Mouse (Mus musculus): ENCODE data around the gene Hdac1. TPM values are rescaled to one million over a fixed set of nuclear protein-coding genes. Genes with fewer than 3 reads are reported as not detected.

Gene Hdac1
- total RNA-seq, 2 experiments from 2014 or later: 45.0 to 46.4 TPM

GRCm38 (mm10) chr4:129510723-129511412 lies 31.6 kb downstream of the Hdac1 start:
- no peak for DNase-seq

DNA sequence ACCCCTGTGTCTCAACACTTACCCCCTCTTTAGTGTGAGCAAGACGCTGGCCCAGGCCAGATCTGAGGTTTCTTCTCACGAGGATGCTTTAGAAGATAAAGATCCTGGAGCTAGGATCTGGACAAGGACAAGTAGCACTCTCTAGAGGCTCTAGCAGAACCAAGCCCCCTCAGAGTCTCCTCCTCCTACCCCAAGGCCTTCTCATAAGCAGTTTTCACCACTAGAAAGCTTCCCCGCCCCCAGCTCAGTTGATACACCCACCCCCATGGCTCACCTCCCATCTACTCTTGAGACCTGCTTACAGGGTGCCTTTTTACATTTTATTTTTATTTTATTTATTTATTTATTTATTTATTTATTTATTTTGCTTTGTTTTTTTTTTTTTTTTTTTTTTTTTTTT lies 32.9 kb downstream of the Hdac1 start:
- no peak for DNase-seq

GRCm38 (mm10) chr4:129508834-129509600 lies 33.5 kb downstream of the Hdac1 start:
- no peak for DNase-seq

GRCm38 (mm10) chr4:129508237-129508515 lies 34.3 kb downstream of the Hdac1 start:
- peak; percentile 53 for DNase-seq

GRCm38 (mm10) chr4:129507434-129508236 lies 34.9 kb downstream of the Hdac1 start:
- DNase-seq: no peak

- DNase-seq: no peak
These were observed 37.0 kb downstream of the Hdac1 start for GRCm38 (mm10) chr4:129505511-129505910.

DNA sequence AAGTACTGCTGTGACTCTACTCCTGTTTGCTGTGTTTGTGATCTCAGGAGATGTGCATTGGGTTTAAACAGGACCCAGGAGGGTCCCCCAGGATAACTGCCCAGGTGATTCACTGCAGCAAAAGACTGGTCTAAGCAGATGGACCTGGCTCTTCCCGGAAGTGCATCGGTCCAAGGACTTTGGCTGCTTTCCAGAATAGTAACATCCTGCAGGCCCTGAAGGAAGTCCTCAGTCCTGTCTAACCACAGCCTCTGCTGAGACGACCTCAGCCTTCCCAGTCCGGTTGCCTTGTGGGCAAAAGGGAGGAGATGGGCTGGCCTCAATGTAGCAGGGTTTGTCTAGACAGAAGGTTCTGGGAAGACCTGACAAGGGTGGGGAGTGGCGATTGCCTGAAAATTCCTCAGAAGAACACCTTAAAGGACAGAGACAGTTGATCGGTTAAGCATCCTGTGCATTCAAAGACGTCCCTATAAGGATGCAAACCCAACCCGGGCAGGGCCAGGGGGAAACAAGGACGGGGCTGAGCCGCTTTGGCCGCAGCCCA lies 39.5 kb downstream of the Hdac1 start:
- DNase-seq: no peak

DNA sequence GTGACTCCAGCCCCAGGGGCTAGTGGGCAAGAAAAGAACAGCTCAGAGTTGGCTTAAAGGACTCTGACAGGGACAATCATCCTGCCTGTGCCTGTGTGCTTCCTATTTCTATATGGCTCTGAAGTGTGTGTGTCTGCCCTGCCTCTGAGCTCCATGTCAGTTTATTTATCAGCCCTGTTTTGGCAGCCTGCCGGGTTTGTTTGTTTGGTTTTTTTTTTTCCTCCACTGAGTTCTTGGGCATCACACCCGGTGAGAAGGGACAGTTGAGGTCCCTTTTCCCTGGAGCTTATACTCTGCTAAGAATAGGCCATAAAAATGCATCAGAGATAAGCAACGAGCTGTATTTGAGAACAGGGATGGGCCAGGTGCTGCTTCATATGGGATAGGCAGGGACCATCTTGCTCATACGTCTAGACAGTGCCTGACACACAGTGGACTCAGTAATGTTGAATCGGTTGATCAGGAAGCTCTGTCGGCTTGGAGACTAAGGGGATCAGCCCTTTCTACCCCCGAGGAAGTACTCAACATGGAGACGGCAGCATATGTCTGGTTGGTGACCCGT lies 40.1 kb downstream of the Hdac1 start:
- no peak for DNase-seq

DNA sequence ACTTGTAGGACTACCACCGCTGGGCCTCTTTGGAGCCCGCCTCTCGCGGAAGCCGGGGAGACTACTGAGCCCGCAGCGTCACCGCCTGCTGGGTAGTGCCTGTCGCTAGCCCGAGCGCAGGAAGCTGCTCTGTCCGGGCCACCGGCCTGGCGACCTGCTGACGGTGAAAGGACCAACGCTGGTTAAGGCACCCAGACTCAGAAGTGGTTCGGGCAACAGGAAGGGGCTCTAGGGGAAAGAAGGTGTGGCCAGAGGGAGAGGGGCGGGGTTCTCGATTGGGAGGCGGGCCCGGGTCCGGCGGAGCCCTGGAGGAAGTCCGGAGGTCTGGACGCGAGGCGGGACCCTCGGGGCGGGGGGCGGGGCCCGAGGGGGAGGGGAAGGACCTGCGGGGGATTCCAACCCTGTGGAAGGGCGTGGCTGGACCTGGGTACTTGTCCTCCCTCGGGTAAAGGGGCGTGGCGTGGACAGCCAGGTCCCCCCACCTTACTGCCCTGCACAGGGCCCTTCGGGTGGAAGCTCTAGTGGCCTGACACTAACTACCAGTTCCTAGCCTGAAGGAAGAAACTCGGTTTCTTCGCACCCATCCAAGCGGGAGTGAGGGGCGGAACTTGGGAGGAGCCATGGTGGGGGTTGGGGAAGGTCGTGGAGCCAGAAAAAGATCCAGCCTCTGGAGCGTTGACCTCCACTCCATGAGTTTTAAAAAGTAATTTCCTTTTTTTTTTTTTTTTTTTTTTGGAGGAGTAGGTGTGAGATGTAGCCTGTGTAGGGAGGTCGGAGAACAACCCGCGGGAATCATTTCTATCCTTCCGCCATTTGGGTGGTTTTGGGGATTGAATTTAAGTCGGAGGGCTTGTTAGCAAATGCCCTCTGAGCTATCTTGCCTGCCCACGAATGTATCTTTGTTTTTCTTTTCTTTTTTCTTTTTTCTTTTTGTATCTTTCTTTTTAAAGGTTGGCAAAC lies 41.6 kb downstream of the Hdac1 start:
- peak; percentile 92 for DNase-seq

DNA sequence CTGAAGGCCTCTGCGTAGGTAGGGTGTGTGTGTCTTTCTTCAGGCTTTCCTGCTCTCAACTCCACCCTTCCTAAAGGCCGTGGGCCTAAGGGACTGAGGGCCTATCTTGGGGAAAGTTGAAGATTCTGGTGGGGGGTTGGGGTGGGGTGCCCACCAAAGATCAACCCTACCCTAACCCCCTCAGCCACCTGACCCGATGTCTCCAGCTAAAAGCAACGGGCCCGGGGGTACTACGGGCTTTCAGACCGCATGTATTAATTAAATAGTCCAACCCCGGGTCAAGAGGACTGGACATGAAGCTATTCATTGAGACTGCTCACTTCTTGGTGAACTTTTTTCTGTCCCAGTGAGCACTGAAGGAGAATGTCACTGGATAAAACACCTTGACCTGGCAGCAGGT lies 42.5 kb downstream of the Hdac1 start:
- no peak for DNase-seq

- no peak for DNase-seq
These were observed 43.6 kb downstream of the Hdac1 start for GRCm38 (mm10) chr4:129498941-129499340.

GRCm38 (mm10) chr4:129496631-129497030 lies 45.9 kb downstream of the Hdac1 start:
- no peak for DNase-seq

GRCm38 (mm10) chr4:129495672-129496562 lies 46.6 kb downstream of the Hdac1 start:
- DNase-seq: no peak

- no peak for DNase-seq
These were observed 47.8 kb downstream of the Hdac1 start for GRCm38 (mm10) chr4:129494681-129495080.

DNA sequence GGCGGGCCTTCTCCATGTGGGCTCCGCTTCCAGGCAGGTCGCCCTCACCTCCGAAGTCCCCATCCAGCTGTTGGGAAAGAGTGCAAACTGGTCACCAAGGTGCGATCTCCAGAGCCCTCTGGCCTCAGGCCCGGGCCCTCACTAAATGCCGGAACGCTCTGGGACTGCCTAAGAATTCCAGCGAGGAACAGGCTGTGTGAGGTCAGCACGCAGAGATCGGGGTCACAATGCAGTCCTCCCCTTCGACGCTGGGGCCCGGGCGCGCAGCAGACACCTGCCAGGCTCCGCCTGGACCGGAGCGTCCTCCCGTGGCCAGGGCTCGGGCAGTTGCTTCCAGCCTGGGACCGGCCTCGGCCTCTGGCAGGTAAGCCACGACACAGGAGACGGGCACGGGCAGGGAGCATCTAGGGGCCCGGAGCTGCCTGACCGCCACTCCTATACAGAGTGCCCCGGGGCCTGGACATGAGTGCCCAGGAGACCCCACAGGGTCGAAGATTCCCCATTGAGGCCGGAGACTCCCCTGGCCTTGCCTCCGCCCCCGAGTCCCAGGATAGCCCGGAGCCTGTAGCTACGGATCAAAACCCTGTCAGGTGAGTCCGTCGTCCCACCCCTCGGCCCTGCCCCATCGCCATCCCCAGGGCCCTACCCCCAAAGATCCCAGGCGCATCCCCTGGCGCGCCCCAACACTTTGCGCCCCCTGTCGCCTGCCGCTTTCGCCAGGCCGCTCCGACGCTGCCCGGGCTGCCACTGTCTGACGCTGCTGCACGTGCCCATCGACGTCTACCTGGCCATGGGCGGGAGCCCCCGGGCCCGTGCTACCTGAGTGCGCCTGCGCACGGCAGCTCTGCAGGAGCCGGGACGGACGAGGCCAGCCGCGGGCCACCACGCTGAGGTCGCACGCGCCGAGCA lies 51.3 kb downstream of the Hdac1 start, which contains the start of the genes Tssk3 and Fam229a:
Gene Tssk3, minus strand, starts transcription at position 51 of the 909 bp plus-strand sequence.
Gene Fam229a, plus strand, starts transcription at position 219 of the 909 bp plus-strand sequence.
- no peak for DNase-seq

DNA sequence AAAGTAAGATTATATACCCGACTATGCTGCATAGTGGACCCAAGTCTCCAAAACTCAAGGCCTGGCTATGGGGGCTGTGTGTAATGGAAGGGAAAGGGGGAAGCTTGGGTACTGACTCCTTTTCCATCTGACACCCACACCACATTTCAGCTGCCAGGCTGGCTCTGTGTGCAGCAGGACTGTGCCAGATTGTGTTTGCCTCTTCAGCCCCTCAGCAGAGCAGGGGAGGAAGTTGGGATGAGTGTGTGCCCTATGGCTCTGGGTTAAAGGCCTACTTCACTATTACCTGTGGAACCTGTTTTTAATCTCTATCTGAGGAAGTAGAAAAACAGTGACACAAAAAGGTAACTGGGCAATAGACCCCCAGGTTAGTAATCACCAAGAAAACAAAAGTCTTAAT lies 61.4 kb downstream of the Hdac1 start:
- DNase-seq: no peak

DNA sequence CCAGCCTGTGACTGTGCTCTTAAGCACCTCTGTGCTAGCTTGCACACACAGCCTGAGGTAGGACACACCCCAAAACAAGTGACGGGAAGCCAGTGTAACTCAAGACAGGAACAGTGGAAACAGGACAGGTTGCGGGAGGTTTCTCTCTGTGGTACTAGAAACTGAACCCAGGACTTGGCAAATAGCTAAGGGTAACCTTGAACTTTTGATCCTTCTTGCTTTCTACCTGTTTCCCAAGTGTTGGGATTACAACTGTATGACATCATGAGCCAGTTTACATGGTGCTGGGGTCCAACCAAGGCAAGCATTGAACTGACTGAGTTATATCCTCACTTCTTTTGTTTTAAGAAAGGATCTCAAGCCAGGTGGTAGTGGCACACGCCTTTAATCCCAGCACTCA lies 62.6 kb downstream of the Hdac1 start:
- DNase-seq: no peak

DNA sequence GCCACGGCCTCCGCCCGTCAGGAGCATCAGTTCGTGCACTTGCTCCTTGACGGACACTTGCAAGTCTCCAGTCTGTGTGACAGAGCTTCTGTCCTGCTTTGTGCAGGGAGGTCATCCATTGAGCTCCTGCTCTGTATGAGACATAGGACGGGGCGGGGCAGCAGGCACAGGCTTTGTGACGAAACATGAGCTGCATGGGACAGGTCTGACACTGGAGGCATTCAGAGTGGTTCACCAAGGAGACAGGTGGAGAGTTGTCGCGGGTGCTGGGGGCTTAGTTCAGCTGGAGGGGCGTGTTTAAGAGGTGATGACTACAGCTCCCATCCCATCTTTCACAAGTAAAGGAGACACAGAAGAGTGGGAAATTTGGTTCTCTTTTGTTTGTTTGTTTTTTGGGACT lies 66.5 kb downstream of the Hdac1 start:
- DNase-seq: no peak
